Mouse (Mus musculus): ENCODE measurements around the gene Slc2a1. TPM values are rescaled to one million over a fixed set of nuclear protein-coding genes. Genes with fewer than 3 reads are reported as not detected.
A peak's percentile ranks its signal among the peaks of the same experiment; 100 is the strongest.

Slc2a1 gene
- polyA plus RNA-seq, 1 experiment from 2014 or later: 128 TPM

DNA sequence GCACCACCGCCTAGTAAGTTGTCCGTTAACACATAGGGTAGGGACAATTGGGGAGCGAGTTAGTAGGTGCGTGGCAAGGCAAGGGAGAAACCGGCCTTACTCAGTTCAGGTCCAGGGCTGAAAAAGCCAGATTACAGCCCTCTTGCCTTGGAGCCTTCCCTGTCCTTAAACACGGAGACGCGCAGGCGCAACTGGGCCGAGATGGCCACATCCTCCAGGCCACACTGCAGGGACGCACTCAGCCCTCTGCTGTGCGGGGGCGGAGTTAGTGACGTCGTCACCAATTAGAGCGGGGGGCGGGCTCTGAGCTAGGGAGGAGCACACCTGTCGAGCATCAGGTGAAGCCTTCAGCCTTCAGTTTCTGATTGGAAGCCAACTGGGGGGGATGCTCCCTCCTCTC lies 29.7 kb downstream of the Slc2a1 start:
- H3K4me2 ChIP-seq (replicated peaks): peak overlapping the region; percentile 53
- H3K4me3 ChIP-seq: peak overlapping the region; percentile 15; the same call in 1 of the 2 replicates
- peak; percentile 80 for ATAC-seq (ENCODE audit: low FRiP score, low read depth)
- 8% methylated on average over 18 of the region's 18 CpGs for WGBS
- H3K4me1 ChIP-seq: peaks cover 9% of the 10 kb centered on the region; the same call in 1 of the 2 replicates
- H3K36me3 ChIP-seq: peaks cover 38% of the 10 kb centered on the region
- H3K9ac ChIP-seq: 0 out of 2 replicates have a peak overlapping the region, but pooled peaks have one; percentile 29
- H3K27ac ChIP-seq: no peak overlapping the region
- H3K9me3 ChIP-seq: no peaks in the 10 kb centered on the region
- no peaks in the 10 kb centered on the region for H3K27me3 ChIP-seq (replicated peaks)

GRCm38 (mm10) chr4:119138776-119139175 lies 30.3 kb downstream of the Slc2a1 start:
- Histone ChIP-seq H3K27ac (no peak overlapping the region), H3K4me2 (replicated peaks) (peak overlapping the region; percentile 53), H3K9me3 (no peaks in the 10 kb centered on the region), H3K4me3 (no peak overlapping the region), H3K27me3 (replicated peaks) (no peaks in the 10 kb centered on the region), H3K4me1 (peaks cover 9% of the 10 kb centered on the region; the same call in 1 of the 2 replicates), H3K36me3 (peaks cover 32% of the 10 kb centered on the region), H3K9ac (no peak overlapping the region)
- ATAC-seq (ENCODE audit: low FRiP score, low read depth): no peak
- 54% methylated on average over 8 of the region's 8 CpGs for WGBS

GRCm38 (mm10) chr4:119140126-119140525 lies 31.6 kb downstream of the Slc2a1 start:
- peaks cover 9% of the 10 kb centered on the region; the same call in 1 of the 2 replicates for H3K4me1 ChIP-seq
- 43% methylated on average over 3 of the region's 3 CpGs for WGBS
- H3K27me3 ChIP-seq (replicated peaks): no peaks in the 10 kb centered on the region
- H3K4me3 ChIP-seq: no peak overlapping the region
- no peaks in the 10 kb centered on the region for H3K9me3 ChIP-seq
- no peak overlapping the region for H3K4me2 ChIP-seq (replicated peaks)
- no peak for ATAC-seq (ENCODE audit: low FRiP score, low read depth)
- H3K36me3 ChIP-seq: peaks cover 18% of the 10 kb centered on the region
- no peak overlapping the region for H3K27ac ChIP-seq
- H3K9ac ChIP-seq: no peak overlapping the region

- H3K27me3 ChIP-seq (replicated peaks): no peaks in the 10 kb centered on the region
- ATAC-seq (ENCODE audit: low FRiP score, low read depth): 0 out of 2 replicates have a peak, but pooled peaks have one; percentile 16
- no peak overlapping the region for H3K4me2 ChIP-seq (replicated peaks)
- H3K4me1 ChIP-seq: peaks cover 9% of the 10 kb centered on the region; the same call in 1 of the 2 replicates
- WGBS: 52% methylated on average over 10 of the region's 10 CpGs
- H3K9me3 ChIP-seq: no peaks in the 10 kb centered on the region
- no peak overlapping the region for H3K27ac ChIP-seq
- H3K9ac ChIP-seq: no peak overlapping the region
- H3K36me3 ChIP-seq: peaks cover 8% of the 10 kb centered on the region
- H3K4me3 ChIP-seq: no peak overlapping the region
Observed at GRCm38 (mm10) chr4:119141191-119141590, 32.7 kb downstream of the Slc2a1 start.

- peaks cover 9% of the 10 kb centered on the region; the same call in 1 of the 2 replicates for H3K4me1 ChIP-seq
- H3K27me3 ChIP-seq (replicated peaks): no peaks in the 10 kb centered on the region
- H3K36me3 ChIP-seq: no peaks in the 10 kb centered on the region
- H3K9me3 ChIP-seq: no peaks in the 10 kb centered on the region
- H3K4me2 ChIP-seq (replicated peaks): peak overlapping the region; percentile 51
- H3K9ac ChIP-seq: peak overlapping the region; percentile 22; the same call in 1 of the 2 replicates
- H3K27ac ChIP-seq: no peak overlapping the region
- ATAC-seq (ENCODE audit: low FRiP score, low read depth): no peak
- no peak overlapping the region for H3K4me3 ChIP-seq
- 28% methylated on average over 24 of the region's 24 CpGs for WGBS
Observed at GRCm38 (mm10) chr4:119142230-119142871, 33.8 kb downstream of the Slc2a1 start.

GRCm38 (mm10) chr4:119146816-119147215 lies 38.3 kb downstream of the Slc2a1 start:
- Histone ChIP-seq H3K9ac (no peak overlapping the region), H3K4me2 (replicated peaks) (no peak overlapping the region), H3K4me1 (no peaks in the 10 kb centered on the region), H3K27ac (no peak overlapping the region), H3K4me3 (no peak overlapping the region), H3K9me3 (no peaks in the 10 kb centered on the region), H3K27me3 (replicated peaks) (no peaks in the 10 kb centered on the region), H3K36me3 (no peaks in the 10 kb centered on the region)
- ATAC-seq (ENCODE audit: low FRiP score, low read depth): no peak
- 90% methylated on average over 7 of the region's 7 CpGs for WGBS

- H3K9me3 ChIP-seq: no peaks in the 10 kb centered on the region
- no peaks in the 10 kb centered on the region for H3K4me1 ChIP-seq
- H3K9ac ChIP-seq: no peak overlapping the region
- H3K27me3 ChIP-seq (replicated peaks): no peaks in the 10 kb centered on the region
- H3K36me3 ChIP-seq: no peaks in the 10 kb centered on the region
- no peak overlapping the region for H3K27ac ChIP-seq
- no peak overlapping the region for H3K4me2 ChIP-seq (replicated peaks)
- no peak overlapping the region for H3K4me3 ChIP-seq
- WGBS: 91% methylated on average over 5 of the region's 5 CpGs
- ATAC-seq (ENCODE audit: low FRiP score, low read depth): no peak
Observed at GRCm38 (mm10) chr4:119147347-119147746, 38.8 kb downstream of the Slc2a1 start.

DNA sequence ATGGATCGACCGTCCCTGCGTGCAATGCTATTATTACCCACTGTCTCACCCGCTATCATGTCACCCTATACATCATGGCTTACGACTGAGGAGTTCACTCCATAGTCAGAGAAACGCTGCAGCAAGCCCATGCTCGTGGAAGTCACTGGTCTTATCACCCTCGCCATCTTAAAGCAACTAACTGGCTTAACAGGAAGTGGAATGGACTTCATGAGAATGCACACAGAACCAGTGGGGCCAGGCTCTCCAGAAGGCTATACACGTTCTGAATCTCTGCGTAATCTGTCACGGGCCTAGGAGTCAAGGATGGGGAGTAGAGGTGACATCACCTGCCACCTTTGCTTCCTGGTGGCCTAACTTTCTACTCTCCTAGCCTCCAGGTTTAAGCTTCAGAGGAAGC lies 40.2 kb downstream of the Slc2a1 start:
- no peaks in the 10 kb centered on the region for H3K4me1 ChIP-seq
- ATAC-seq (ENCODE audit: low FRiP score, low read depth): no peak
- no peak overlapping the region for H3K4me2 ChIP-seq (replicated peaks)
- H3K9ac ChIP-seq: no peak overlapping the region
- no peak overlapping the region for H3K27ac ChIP-seq
- 88% methylated on average over 11 of the region's 11 CpGs for whole genome bisulfite sequencing
- no peaks in the 10 kb centered on the region for H3K27me3 ChIP-seq (replicated peaks)
- H3K9me3 ChIP-seq: no peaks in the 10 kb centered on the region
- H3K36me3 ChIP-seq: no peaks in the 10 kb centered on the region
- H3K4me3 ChIP-seq: no peak overlapping the region

DNA sequence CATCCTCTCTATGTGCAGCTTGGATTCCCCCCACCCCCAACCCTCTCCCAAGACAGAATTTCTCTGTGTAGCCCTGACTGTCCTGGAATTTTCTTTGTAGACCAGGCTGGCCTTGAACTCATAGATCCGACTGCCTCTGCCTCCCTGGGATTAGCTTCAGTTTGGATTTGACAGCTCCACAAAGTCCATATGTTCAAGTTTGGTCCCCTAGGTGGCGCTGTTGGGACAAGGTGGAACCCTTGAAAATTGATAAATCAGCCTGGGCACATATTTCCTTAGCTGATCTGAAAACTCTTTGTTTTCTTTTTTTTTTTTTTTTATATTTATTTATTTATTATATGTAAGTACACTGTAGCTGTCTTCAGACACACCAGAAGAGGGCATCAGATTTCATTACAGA lies 48.7 kb downstream of the Slc2a1 start:
- H3K4me3 ChIP-seq: no peak overlapping the region
- 35% methylated on average over 2 of the region's 2 CpGs for WGBS
- H3K36me3 ChIP-seq: no peaks in the 10 kb centered on the region
- H3K9ac ChIP-seq: no peak overlapping the region
- H3K4me1 ChIP-seq: no peaks in the 10 kb centered on the region
- no peaks in the 10 kb centered on the region for H3K27me3 ChIP-seq (replicated peaks)
- H3K4me2 ChIP-seq (replicated peaks): no peak overlapping the region
- ATAC-seq (ENCODE audit: low FRiP score, low read depth): no peak
- H3K27ac ChIP-seq: no peak overlapping the region
- no peaks in the 10 kb centered on the region for H3K9me3 ChIP-seq

- no peak for ATAC-seq (ENCODE audit: low FRiP score, low read depth)
- 85% methylated on average over 5 of the region's 5 CpGs for WGBS
- Histone ChIP-seq H3K27ac (no peak overlapping the region), H3K4me2 (replicated peaks) (no peak overlapping the region), H3K27me3 (replicated peaks) (no peaks in the 10 kb centered on the region), H3K9me3 (no peaks in the 10 kb centered on the region), H3K4me3 (no peak overlapping the region), H3K9ac (no peak overlapping the region), H3K4me1 (no peaks in the 10 kb centered on the region), H3K36me3 (no peaks in the 10 kb centered on the region)
Observed at GRCm38 (mm10) chr4:119157891-119158290, 49.4 kb downstream of the Slc2a1 start.

DNA sequence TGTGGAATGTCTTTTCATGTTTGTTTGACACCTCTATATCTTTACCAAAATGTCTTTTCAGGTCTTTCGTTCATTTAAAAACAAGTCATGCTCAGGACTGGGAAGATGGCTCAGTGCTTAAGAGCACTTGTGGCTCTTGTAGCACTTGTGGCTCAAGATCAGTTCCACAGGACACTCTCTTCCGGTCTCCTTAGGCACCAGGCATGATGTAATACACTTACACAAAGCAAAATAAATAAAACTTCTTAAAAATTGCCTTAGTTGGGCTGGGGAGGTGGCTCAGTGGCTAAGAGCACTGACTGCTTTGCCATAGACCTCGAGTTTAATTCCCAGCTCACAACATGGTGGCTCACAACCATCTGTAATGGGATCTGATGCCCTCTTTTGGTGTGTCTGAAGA lies 52.8 kb downstream of the Slc2a1 start:
- Histone ChIP-seq H3K36me3 (no peaks in the 10 kb centered on the region), H3K4me3 (no peak overlapping the region), H3K4me1 (no peaks in the 10 kb centered on the region), H3K4me2 (replicated peaks) (no peak overlapping the region), H3K9me3 (no peaks in the 10 kb centered on the region), H3K27ac (no peak overlapping the region), H3K9ac (no peak overlapping the region), H3K27me3 (replicated peaks) (no peaks in the 10 kb centered on the region)
- no peak for ATAC-seq (ENCODE audit: low FRiP score, low read depth)
- 82% methylated on average over 3 of the region's 3 CpGs for WGBS

DNA sequence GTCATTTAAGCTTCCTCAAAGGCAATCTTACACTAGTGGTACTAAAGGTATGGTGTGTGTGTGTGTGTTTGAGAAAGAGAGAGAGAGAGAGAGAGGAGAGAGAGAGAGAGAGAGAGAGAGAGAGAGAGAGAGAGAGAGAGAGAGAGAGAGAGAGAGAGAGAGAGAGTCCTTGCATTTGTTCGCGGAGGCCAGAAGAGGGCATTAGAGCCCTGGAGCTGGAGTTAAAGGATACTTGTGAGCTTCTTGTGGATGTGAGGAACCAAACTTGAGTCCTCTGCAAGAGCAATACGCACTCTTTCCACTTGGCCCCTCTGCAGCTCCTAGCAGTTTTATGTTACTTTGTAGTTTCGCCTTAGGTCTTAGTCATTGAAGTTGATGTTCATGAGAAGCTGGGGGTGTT lies 54.5 kb downstream of the Slc2a1 start:
- Histone ChIP-seq H3K4me1 (no peaks in the 10 kb centered on the region), H3K27ac (no peak overlapping the region), H3K4me3 (no peak overlapping the region), H3K4me2 (replicated peaks) (no peak overlapping the region), H3K27me3 (replicated peaks) (no peaks in the 10 kb centered on the region), H3K9ac (no peak overlapping the region), H3K36me3 (no peaks in the 10 kb centered on the region), H3K9me3 (no peaks in the 10 kb centered on the region)
- ATAC-seq (ENCODE audit: low FRiP score, low read depth): no peak
- WGBS: 65% methylated on average over 4 of the region's 4 CpGs

GRCm38 (mm10) chr4:119165916-119166315 lies 57.4 kb downstream of the Slc2a1 start:
- no peak overlapping the region for H3K4me2 ChIP-seq (replicated peaks)
- WGBS: 82% methylated on average over 7 of the region's 7 CpGs
- H3K27me3 ChIP-seq (replicated peaks): no peaks in the 10 kb centered on the region
- no peak overlapping the region for H3K27ac ChIP-seq
- no peak overlapping the region for H3K9ac ChIP-seq
- H3K36me3 ChIP-seq: peaks cover 28% of the 10 kb centered on the region
- H3K4me3 ChIP-seq: no peak overlapping the region
- no peaks in the 10 kb centered on the region for H3K4me1 ChIP-seq
- no peaks in the 10 kb centered on the region for H3K9me3 ChIP-seq
- ATAC-seq (ENCODE audit: low FRiP score, low read depth): no peak

Measured in neural tube, embryonic 12.5 days (tissue).